Mouse (Mus musculus) urinary bladder, adult 18-20 months (tissue): ENCODE measurements at regions not wholly inside any gene's neighbourhood (a gene's known extent, or its start where the extent isn't known, plus 50 kb on each side); places are given as distances from the start of the nearest gene placed in this dataset.

ENCODE experiments used
- DNase-seq, 2 experiments: peaks; one replicate each; pipeline ENCODE4 v3.0.0; 2022; ENCODE audit warnings: low spot score in 2 of 2, mixed read lengths in 2 of 2

GRCm38 (mm10) chr5:77620402-77620801 lies 212.6 kb upstream of the Igfbp7 start:
- no peak for DNase-seq

- DNase-seq, result no peak
These were observed 202.7 kb upstream of the Igfbp7 start for GRCm38 (mm10) chr5:77610496-77610895.

DNA sequence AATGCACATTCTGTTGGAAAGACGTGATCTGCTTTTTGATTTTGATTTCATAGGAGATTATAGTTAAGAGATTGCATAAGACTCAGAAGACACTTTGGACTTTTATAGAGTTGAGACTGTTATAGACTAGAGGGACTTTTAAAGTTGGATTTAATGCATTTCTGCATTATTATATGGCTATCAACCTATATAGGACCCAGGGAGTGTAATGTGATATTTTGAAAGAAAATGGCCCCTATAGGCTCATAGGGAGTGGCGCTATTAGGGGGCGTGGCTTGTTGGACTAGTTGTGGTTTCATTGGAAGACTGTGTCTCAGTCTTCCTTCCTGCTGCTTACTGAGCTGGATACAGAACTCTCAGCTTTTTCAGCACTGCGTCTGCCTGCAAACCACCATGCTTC lies 186.9 kb upstream of the Igfbp7 start:
- no peak for DNase-seq

GRCm38 (mm10) chr5:77589252-77589651 lies 181.4 kb upstream of the Igfbp7 start:
- DNase-seq, result no peak

DNA sequence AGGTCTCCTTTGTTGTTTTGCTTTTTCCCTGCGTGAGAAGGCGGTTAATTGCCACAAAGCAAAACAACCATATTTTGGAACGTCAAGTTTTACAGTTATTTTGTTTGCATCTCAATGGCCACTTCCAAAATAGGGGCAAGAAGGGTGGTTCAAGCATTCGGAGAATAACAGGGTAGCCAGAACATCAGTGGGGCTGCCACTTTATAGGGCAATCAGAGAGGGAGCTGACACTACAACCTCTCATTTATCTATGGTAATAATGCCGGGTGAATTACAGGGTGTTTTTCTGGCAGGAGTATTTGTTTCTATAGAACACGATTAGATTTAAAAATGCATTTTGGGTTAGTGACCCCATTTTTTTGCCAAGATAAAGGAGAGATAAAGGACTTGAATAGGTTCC lies 173.9 kb upstream of the Igfbp7 start:
- DNase-seq, result no peak

DNA sequence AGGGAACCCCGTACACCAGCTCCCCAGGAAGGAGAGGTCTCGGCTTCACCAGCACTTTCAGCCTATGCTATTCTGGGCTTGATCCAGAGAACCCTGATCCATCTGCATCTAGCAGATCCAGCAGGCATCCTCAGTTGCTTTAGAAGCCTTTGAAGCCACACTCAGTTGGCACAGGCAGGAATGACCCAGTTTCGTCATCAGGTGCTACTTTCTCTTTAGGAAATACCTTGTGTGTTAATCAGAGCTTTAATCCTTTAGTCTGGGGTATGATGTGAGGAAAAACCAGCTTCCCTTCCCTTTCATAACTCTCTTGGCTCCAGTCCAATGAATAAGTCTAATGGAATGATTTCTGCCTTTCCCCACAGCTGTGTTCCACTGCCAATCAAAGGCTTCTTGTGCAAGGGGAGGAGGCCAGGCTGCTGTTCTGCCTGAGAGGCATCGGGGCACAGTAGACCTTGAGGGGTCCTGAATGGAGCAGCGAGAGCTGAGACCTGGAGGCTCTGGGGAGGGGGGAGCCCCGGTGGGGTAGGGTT lies 173.3 kb upstream of the Igfbp7 start:
- no peak for DNase-seq

DNA sequence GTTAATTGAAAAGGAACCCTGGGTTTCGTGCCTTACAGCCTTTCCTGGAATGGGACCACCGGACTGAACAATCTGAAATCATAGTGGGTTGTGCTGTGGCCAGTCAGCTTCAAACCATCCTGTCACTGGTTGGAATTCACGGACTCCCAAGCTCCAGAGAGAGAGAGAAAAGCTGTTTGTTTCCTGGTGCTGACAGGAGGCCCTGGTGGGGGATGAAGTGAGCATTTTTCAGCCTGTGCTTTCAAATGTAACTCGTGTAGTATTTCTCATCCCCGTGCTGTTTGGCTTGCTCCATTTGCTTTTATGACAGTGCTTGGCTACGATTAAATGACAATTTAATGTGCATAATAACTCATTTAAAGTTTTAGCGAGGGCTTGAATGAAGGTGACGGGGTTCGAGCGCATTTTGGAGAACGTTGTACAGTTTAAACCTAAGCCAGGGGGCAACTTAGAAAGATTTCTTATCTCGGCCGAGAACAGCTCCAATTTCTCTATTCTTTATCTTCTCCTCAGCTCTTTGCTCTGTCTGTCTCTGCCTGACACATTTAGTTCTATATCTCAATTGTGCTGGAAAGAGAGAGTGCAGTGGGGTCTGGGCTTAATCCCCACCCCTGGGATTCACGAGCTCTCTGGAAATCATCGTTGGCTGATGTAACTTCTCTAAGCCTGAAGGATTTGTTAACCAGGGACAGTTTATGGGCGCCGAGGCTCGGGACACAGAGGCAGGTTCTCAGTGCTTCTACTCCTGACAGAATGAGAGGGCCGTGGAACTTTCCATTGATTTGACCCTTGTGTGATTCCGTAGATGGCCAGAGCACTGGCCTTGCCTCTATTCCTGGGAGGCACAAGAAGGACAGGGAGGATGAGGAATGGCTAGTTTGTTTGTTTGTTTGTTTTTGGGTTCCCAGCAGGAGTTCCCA lies 172.2 kb upstream of the Igfbp7 start:
- no peak for DNase-seq

GRCm38 (mm10) chr5:77576881-77577280 lies 169.0 kb upstream of the Igfbp7 start:
- DNase-seq, result no peak

- DNase-seq, result no peak
These were observed 167.9 kb upstream of the Igfbp7 start for GRCm38 (mm10) chr5:77575780-77576179.

- DNase-seq, result no peak
These were observed 162.5 kb upstream of the Igfbp7 start for GRCm38 (mm10) chr5:77570364-77570763.

DNA sequence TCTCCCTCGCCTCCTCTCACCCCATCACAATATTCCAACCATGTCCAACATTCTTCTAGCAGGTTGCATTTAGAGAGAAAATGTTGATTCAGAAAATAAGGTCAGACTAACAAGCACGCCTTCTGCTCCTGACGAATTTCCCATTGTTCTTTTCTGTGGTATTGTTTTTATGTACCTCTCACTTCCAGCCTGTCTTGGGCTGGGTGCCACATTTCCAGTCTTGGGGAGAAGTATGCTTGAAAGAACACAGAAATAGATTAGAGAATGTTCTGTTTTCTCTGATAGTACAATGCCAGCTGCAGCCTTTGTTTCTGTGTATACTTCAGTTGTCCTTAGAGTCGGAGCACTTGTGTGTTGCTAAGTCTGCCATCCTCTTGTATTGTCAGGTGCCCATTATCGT lies 160.3 kb upstream of the Igfbp7 start:
- DNase-seq, result no peak

GRCm38 (mm10) chr5:77552580-77552979 lies 144.7 kb upstream of the Igfbp7 start:
- DNase-seq, result no peak

GRCm38 (mm10) chr5:77552081-77552480 lies 144.2 kb upstream of the Igfbp7 start:
- DNase-seq, result no peak

GRCm38 (mm10) chr5:77546001-77546620 lies 138.3 kb upstream of the Igfbp7 start:
- DNase-seq, result no peak

GRCm38 (mm10) chr5:77532261-77533015 lies 124.6 kb upstream of the Igfbp7 start:
- DNase-seq, result no peak

GRCm38 (mm10) chr5:77530376-77530775 lies 122.5 kb upstream of the Igfbp7 start:
- DNase-seq, result no peak

DNA sequence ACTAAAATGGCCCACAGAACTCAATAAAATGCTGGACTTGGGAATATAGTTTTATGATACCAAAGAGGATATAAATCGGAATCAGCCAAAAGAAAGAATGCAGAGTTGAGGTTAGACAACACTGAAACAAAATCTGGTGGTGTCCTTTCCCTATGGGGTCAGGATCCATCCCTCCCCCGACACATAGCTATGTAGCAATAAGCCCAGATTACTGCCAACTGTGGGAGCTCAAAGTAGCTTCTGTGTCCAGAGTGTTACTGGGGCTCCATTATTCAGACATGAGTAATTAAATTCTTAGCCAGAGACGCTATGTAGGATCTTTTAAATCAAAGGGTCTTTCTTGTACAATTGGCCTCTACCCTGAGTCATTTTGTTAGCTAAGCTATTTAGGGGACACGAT lies 109.4 kb upstream of the Igfbp7 start:
- DNase-seq, result no peak

GRCm38 (mm10) chr5:77515448-77515847 lies 107.6 kb upstream of the Igfbp7 start:
- DNase-seq, result no peak

- DNase-seq, result no peak
These were observed 94.8 kb upstream of the Igfbp7 start for GRCm38 (mm10) chr5:77502684-77503083.

- no peak for DNase-seq
These were observed 92.2 kb upstream of the Igfbp7 start for GRCm38 (mm10) chr5:77499949-77500460.

- DNase-seq, result no peak
These were observed 86.8 kb upstream of the Igfbp7 start for GRCm38 (mm10) chr5:77494601-77495000.

- no peak for DNase-seq
These were observed 81.1 kb upstream of the Igfbp7 start for GRCm38 (mm10) chr5:77488969-77489368.
